Mouse (Mus musculus): Measurements from ENCODE around the gene Polr3e. TPM values are rescaled to one million over a fixed set of nuclear protein-coding genes. Genes with fewer than 3 reads are reported as not detected.
A peak's percentile ranks its signal among the peaks of the same experiment; 100 is the strongest.

The Polr3e gene
- polyA plus RNA-seq, 1 experiment, result 15.9 TPM

DNA sequence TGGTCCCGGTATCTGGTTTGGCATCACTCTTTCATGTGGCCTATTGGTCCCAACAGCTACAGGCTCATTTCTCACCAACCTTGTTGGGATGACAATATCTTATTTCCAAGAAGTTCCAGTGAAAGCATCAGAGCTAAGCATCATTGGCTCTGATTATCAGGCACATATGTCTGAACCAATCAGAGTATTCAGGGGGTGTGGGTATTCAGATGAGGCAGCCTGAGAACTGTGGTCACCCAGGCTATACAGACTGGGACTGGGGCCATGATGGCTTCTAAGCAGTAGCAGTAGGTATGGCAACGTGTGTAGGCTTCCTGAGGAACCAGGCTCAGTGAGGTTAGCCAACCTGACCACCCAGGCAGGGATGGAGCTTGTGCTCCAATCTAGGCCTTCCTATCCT, 36.1 kb upstream of the Polr3e start:
- no peak overlapping the region for H3ac ChIP-seq (ENCODE audit: control insufficient read depth, insufficient read length, low read depth)
- no peaks in the 10 kb centered on the region for H3K79me2 ChIP-seq (ENCODE audit: control insufficient read depth, insufficient read depth)
- TF ChIP-seq FOSL1 (IDR thresholded peaks at IDR 0.05; ENCODE audit: insufficient read depth, low read length, poor library complexity, severe bottlenecking) (no peak), CTCF (IDR thresholded peaks at IDR 0.05; ENCODE audit: control insufficient read depth, insufficient read depth, insufficient read length) (no peak), MYOG (IDR thresholded peaks at IDR 0.05; ENCODE audit: control insufficient read depth, extremely low read depth, insufficient read length) (no peak), MYOD1 (IDR thresholded peaks at IDR 0.05; ENCODE audit: control insufficient read depth, insufficient read length, low read depth) (no peak), CEBPB (IDR thresholded peaks at IDR 0.05; ENCODE audit: low read depth) (no peak), USF1 (IDR thresholded peaks at IDR 0.05; ENCODE audit: low read depth) (no peak), MAX (IDR thresholded peaks at IDR 0.05) (no peak)
- peaks cover 3% of the 10 kb centered on the region for H3K36me3 ChIP-seq (ENCODE audit: control insufficient read depth, insufficient read depth)
- H3K4me3 ChIP-seq (ENCODE audit: insufficient read depth, poor library complexity, severe bottlenecking), result no peak overlapping the region
- H3K79me3 ChIP-seq (ENCODE audit: low read depth), result no peaks in the 10 kb centered on the region
- H3K27me3 ChIP-seq (ENCODE audit: control insufficient read depth, insufficient read depth, insufficient read length), result no peaks in the 10 kb centered on the region

DNA sequence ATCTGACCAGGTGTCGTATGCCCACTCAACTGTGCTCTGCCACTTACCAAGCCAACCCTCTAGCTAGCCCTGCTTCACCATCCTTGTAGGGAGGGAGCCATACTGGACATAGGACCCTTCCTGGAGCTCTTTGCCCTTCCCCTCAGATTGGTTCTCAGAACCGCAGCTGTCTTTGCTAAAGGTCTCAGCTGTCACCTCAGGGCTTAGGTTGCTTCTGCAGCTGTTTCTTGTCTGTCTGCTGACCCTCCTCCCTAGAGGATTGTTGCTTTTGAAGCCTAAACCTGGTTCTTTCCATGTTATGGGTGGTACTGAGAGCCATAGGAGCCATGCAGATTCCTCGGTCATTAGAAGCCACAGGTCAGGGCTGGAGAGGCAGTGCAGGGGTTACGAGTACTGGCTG, 34.9 kb upstream of the Polr3e start:
- Histone ChIP-seq H3K27me3 (ENCODE audit: control insufficient read depth, insufficient read depth, insufficient read length) (no peaks in the 10 kb centered on the region), H3K79me3 (ENCODE audit: low read depth) (no peaks in the 10 kb centered on the region), H3K79me2 (ENCODE audit: control insufficient read depth, insufficient read depth) (no peaks in the 10 kb centered on the region), H3K36me3 (ENCODE audit: control insufficient read depth, insufficient read depth) (peaks cover 10% of the 10 kb centered on the region), H3K4me3 (ENCODE audit: insufficient read depth, poor library complexity, severe bottlenecking) (no peak overlapping the region), H3ac (ENCODE audit: control insufficient read depth, insufficient read length, low read depth) (no peak overlapping the region)
- TF ChIP-seq MYOD1 (IDR thresholded peaks at IDR 0.05; ENCODE audit: control insufficient read depth, insufficient read length, low read depth) (peak; percentile 96), FOSL1 (IDR thresholded peaks at IDR 0.05; ENCODE audit: insufficient read depth, low read length, poor library complexity, severe bottlenecking) (no peak)

DNA sequence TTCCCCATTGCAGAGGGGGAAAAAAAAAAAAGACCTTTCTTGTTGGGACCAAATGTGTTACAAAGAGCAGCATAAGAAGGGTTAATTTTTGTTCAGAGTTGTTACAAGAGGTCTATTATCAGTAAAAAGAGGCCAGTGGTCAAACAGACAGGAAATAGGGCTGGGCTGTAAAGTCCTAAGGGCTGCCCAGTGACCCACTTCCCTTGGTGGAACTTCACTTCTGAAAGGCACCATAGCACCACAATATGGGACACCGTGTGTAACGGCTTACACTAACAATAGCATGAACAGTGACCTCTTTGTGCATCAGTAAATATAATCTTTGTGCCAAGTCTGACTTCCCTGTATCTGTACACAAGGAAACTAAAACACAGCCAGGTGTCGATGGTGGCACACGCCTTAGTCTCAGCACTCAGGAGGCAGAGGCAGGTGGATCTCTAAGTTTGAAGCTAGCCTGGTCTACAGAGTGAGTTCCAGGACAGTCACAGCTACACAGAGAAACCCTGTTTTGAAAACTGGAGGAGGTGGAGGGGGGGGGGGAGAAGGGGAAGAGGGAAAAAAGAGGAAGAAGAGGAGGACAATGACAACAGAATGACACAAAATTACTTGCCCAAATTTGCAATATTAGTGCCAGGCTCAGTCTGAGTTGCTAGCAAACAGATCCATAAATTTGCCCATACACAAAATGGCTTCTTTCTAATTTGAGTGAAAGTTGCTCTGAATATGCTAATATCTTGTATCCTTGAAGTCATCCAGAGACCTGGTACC, 33.8 kb upstream of the Polr3e start:
- Histone ChIP-seq H3K79me2 (ENCODE audit: control insufficient read depth, insufficient read depth) (no peaks in the 10 kb centered on the region), H3ac (ENCODE audit: control insufficient read depth, insufficient read length, low read depth) (no peak overlapping the region), H3K4me3 (ENCODE audit: insufficient read depth, poor library complexity, severe bottlenecking) (no peak overlapping the region), H3K27me3 (ENCODE audit: control insufficient read depth, insufficient read depth, insufficient read length) (no peaks in the 10 kb centered on the region), H3K36me3 (ENCODE audit: control insufficient read depth, insufficient read depth) (peaks cover 11% of the 10 kb centered on the region), H3K79me3 (ENCODE audit: low read depth) (no peaks in the 10 kb centered on the region)
- TF ChIP-seq MYOG (IDR thresholded peaks at IDR 0.05; ENCODE audit: control insufficient read depth, extremely low read depth, insufficient read length) (no peak), MYOD1 (IDR thresholded peaks at IDR 0.05; ENCODE audit: control insufficient read depth, insufficient read length, low read depth) (no peak), CEBPB (IDR thresholded peaks at IDR 0.05; ENCODE audit: low read depth) (no peak), MAX (IDR thresholded peaks at IDR 0.05) (no peak), CTCF (IDR thresholded peaks at IDR 0.05; ENCODE audit: control insufficient read depth, insufficient read depth, insufficient read length) (no peak), USF1 (IDR thresholded peaks at IDR 0.05; ENCODE audit: low read depth) (no peak), FOSL1 (IDR thresholded peaks at IDR 0.05; ENCODE audit: insufficient read depth, low read length, poor library complexity, severe bottlenecking) (no peak)

DNA sequence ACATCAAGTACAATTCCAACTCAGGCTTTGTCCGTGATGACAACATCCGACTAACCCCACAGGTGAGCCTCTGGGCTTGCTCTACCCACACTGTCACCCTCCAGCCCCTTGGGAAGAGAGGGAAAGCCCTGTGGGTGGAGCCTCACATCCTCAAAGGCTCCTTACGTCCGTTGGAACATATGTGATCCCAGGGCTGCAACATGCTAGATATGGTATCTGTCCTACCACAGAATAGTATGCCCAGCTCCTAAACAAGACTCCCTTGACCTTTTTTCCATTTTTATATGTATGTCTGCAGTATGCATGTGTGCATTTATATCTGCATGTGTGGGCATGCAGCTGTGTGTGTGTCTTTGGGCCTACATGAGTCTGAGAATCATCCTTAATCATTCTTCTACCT, 32.8 kb upstream of the Polr3e start:
- H3K79me2 ChIP-seq (ENCODE audit: control insufficient read depth, insufficient read depth), result no peaks in the 10 kb centered on the region
- H3K4me3 ChIP-seq (ENCODE audit: insufficient read depth, poor library complexity, severe bottlenecking), result no peak overlapping the region
- peaks cover 11% of the 10 kb centered on the region for H3K36me3 ChIP-seq (ENCODE audit: control insufficient read depth, insufficient read depth)
- no peaks in the 10 kb centered on the region for H3K79me3 ChIP-seq (ENCODE audit: low read depth)
- no peak overlapping the region for H3ac ChIP-seq (ENCODE audit: control insufficient read depth, insufficient read length, low read depth)
- no peaks in the 10 kb centered on the region for H3K27me3 ChIP-seq (ENCODE audit: control insufficient read depth, insufficient read depth, insufficient read length)
- no peak for TF ChIP-seq USF1 (IDR thresholded peaks at IDR 0.05; ENCODE audit: low read depth)
- TF ChIP-seq FOSL1 (IDR thresholded peaks at IDR 0.05; ENCODE audit: insufficient read depth, low read length, poor library complexity, severe bottlenecking), result no peak
- no peak for TF ChIP-seq MYOD1 (IDR thresholded peaks at IDR 0.05; ENCODE audit: control insufficient read depth, insufficient read length, low read depth)
- no peak for TF ChIP-seq MYOG (IDR thresholded peaks at IDR 0.05; ENCODE audit: control insufficient read depth, extremely low read depth, insufficient read length)
- TF ChIP-seq MAX (IDR thresholded peaks at IDR 0.05), result no peak
- TF ChIP-seq CTCF (IDR thresholded peaks at IDR 0.05; ENCODE audit: control insufficient read depth, insufficient read depth, insufficient read length), result no peak
- no peak for TF ChIP-seq CEBPB (IDR thresholded peaks at IDR 0.05; ENCODE audit: low read depth)

DNA sequence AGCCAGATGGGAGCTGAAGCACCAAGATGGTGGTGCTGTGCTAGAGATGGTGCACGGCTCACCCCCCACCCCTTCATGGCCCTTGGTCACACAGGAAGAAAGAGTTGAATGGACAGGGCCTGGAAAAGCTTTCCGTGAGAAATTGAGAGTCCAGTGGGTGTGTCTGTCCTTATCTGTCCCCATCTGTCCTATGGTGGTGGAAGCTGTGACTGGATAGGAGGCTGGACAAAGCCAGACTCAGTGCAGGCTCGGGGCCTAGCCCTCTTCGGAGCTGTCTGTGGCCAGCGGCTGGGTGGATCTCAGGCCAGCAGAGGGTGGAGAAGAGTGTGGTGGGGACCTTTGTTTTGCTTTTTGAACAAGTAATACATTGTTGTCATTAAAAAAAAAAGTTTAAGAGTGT, 24.4 kb upstream of the Polr3e start:
- H3K4me3 ChIP-seq (ENCODE audit: insufficient read depth, poor library complexity, severe bottlenecking), result no peak overlapping the region
- H3K27me3 ChIP-seq (ENCODE audit: control insufficient read depth, insufficient read depth, insufficient read length), result no peaks in the 10 kb centered on the region
- H3K79me2 ChIP-seq (ENCODE audit: control insufficient read depth, insufficient read depth), result no peaks in the 10 kb centered on the region
- peaks cover 6% of the 10 kb centered on the region for H3K36me3 ChIP-seq (ENCODE audit: control insufficient read depth, insufficient read depth)
- TF ChIP-seq MYOG (IDR thresholded peaks at IDR 0.05; ENCODE audit: control insufficient read depth, extremely low read depth, insufficient read length) (no peak), MYOD1 (IDR thresholded peaks at IDR 0.05; ENCODE audit: control insufficient read depth, insufficient read length, low read depth) (no peak), CTCF (IDR thresholded peaks at IDR 0.05; ENCODE audit: control insufficient read depth, insufficient read depth, insufficient read length) (no peak), USF1 (IDR thresholded peaks at IDR 0.05; ENCODE audit: low read depth) (no peak), MAX (IDR thresholded peaks at IDR 0.05) (no peak), CEBPB (IDR thresholded peaks at IDR 0.05; ENCODE audit: low read depth) (no peak)
- no peak overlapping the region for H3ac ChIP-seq (ENCODE audit: control insufficient read depth, insufficient read length, low read depth)
- H3K79me3 ChIP-seq (ENCODE audit: low read depth), result no peaks in the 10 kb centered on the region

DNA sequence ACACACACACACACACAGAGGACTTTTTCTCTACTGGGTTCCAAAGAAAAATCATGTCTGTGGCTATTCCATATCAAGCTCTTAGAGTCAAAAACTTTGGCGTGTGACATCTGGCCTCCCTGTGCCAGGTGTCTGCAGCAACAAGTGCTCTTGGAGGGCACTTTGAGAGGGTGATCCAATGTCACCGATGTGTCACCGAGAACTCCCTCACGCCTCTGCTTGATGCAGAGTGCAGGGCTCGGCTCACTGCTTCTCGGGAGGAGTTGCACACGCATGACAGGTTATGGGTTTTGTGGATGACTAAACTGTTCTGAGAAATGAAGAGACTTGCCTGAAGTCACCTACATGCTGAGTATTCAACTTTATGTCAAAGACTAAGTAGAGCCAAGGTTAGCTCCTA, 20.5 kb upstream of the Polr3e start:
- H3ac ChIP-seq (ENCODE audit: control insufficient read depth, insufficient read length, low read depth), result no peak overlapping the region
- H3K4me3 ChIP-seq (ENCODE audit: insufficient read depth, poor library complexity, severe bottlenecking), result no peak overlapping the region
- H3K79me2 ChIP-seq (ENCODE audit: control insufficient read depth, insufficient read depth), result no peaks in the 10 kb centered on the region
- H3K79me3 ChIP-seq (ENCODE audit: low read depth), result no peaks in the 10 kb centered on the region
- peaks cover 6% of the 10 kb centered on the region for H3K36me3 ChIP-seq (ENCODE audit: control insufficient read depth, insufficient read depth)
- H3K27me3 ChIP-seq (ENCODE audit: control insufficient read depth, insufficient read depth, insufficient read length), result no peaks in the 10 kb centered on the region
- TF ChIP-seq USF1 (IDR thresholded peaks at IDR 0.05; ENCODE audit: low read depth) (no peak), MYOG (IDR thresholded peaks at IDR 0.05; ENCODE audit: control insufficient read depth, extremely low read depth, insufficient read length) (no peak), CTCF (IDR thresholded peaks at IDR 0.05; ENCODE audit: control insufficient read depth, insufficient read depth, insufficient read length) (no peak), MAX (IDR thresholded peaks at IDR 0.05) (no peak), CEBPB (IDR thresholded peaks at IDR 0.05; ENCODE audit: low read depth) (no peak), MYOD1 (IDR thresholded peaks at IDR 0.05; ENCODE audit: control insufficient read depth, insufficient read length, low read depth) (no peak), FOSL1 (IDR thresholded peaks at IDR 0.05; ENCODE audit: insufficient read depth, low read length, poor library complexity, severe bottlenecking) (no peak)

All from C2C12 (cell line).